Mouse (Mus musculus) stomach, embryonic 14.5 days (tissue): ENCODE data around the gene Akt2. TPM values are rescaled to one million over a fixed set of nuclear protein-coding genes. Genes with fewer than 3 reads are reported as not detected.

Experiments used
- ATAC-seq: fragments of 200-750 bp; cut with Nextera tagmentation; 2 replicates; pipeline ENCODE4 v1.8.0; 2017; ENCODE audit warnings: low read depth, moderate TSS enrichment; ENCODE audit not compliant: insufficient number of reproducible peaks, insufficient read depth, low FRiP score
- H3K27ac ChIP-seq: fragments of 300-500 bp; sonication (generic); 2 replicates; pipeline ENCODE4 v1.5.1; 2014; ENCODE audit warnings: mild to moderate bottlenecking, low read length, moderate library complexity, mixed read lengths
- H3K27me3 ChIP-seq: fragments of 300-500 bp; sonication (generic); 2 replicates; pipeline ENCODE4 v1.6.1; 2014; ENCODE audit warnings: low read length, control low read depth, mixed read lengths; ENCODE audit not compliant: control insufficient read depth, insufficient read depth
- H3K36me3 ChIP-seq: fragments of 300-500 bp; sonication (generic); 2 replicates; pipeline ENCODE4 v1.6.1; 2014; ENCODE audit warnings: mild to moderate bottlenecking, control low read depth, low read length, moderate library complexity, mixed read lengths; ENCODE audit not compliant: control insufficient read depth, insufficient read depth
- H3K4me1 ChIP-seq: fragments of 300-500 bp; sonication (generic); 2 replicates; pipeline ENCODE4 v1.6.1; 2014; ENCODE audit warnings: low read length, control low read depth, mixed read lengths; ENCODE audit not compliant: control insufficient read depth, insufficient read depth
- H3K4me2 ChIP-seq: fragments of 300-500 bp; sonication (generic); replicated peaks from 2 replicates; pipeline ENCODE4 v1.6.1; 2014; ENCODE audit warnings: low read depth, low read length, control low read depth
- H3K4me3 ChIP-seq: fragments of 300-500 bp; sonication (generic); 2 replicates; pipeline ENCODE4 v1.5.1; 2014; ENCODE audit warnings: low read depth, low read length, control low read depth
- H3K9ac ChIP-seq: fragments of 300-500 bp; sonication (generic); replicated peaks from 2 replicates; pipeline ENCODE4 v1.6.1; 2014; ENCODE audit warnings: low read depth, mild to moderate bottlenecking, control low read depth, low read length, moderate library complexity, mixed read lengths
- H3K9me3 ChIP-seq: fragments of 300-500 bp; sonication (generic); 2 replicates; pipeline ENCODE4 v1.6.1; 2016; ENCODE audit warnings: low read depth, low read length, control low read depth; ENCODE audit not compliant: control insufficient read depth
- WGBS: fragments of 180-500 bp; shearing (Covaris S2); extraction: QIAGEN DNeasy Blood & Tissue Kit; methylation state at CpG from one replicate; pipeline ENCODE4 v1.1.7; 2014; 5-methylcytosine and 5-hydroxymethylcytosine counted together
- polyA plus RNA-seq: library from polyadenylated mRNA; unstranded; fragments of >200 nt; fragmentation: Nextera tagmentation; extraction: Ambion mirVana; gene quantifications from 2 replicates; pipeline ENCODE4 v1.2.1, GENCODE M21; 2014

Akt2 gene
- polyA plus RNA-seq, 1 experiment from 2014 or later = 91.5 TPM

GRCm38 (mm10) chr7:27592934-27593645 lies 1.7 kb downstream of the Akt2 start:
- peaks cover 4% of the 10 kb centered on the region; the same call in 1 of the 2 replicates for H3K36me3 ChIP-seq
- H3K9ac ChIP-seq = peak overlapping the region; percentile 79; the same call in 1 of the 2 replicates
- peak overlapping the region; percentile 98 for H3K27ac ChIP-seq
- H3K9me3 ChIP-seq = no peaks in the 10 kb centered on the region
- peak; percentile 14; the same call in 1 of the 2 replicates for ATAC-seq
- H3K4me2 ChIP-seq = peak overlapping the region; percentile 59
- H3K27me3 ChIP-seq = no peaks in the 10 kb centered on the region
- H3K4me3 ChIP-seq = peak overlapping the region; percentile 80
- peaks cover 21% of the 10 kb centered on the region for H3K4me1 ChIP-seq
- 54% methylated on average over 12 of the region's 12 CpGs for WGBS

GRCm38 (mm10) chr7:27596586-27597503 lies 5.5 kb downstream of the Akt2 start:
- Histone ChIP-seq H3K27ac (peak overlapping the region; percentile 89), H3K4me2 (peak overlapping the region; percentile 26; the same call in 1 of the 2 replicates), H3K9me3 (no peaks in the 10 kb centered on the region), H3K36me3 (peaks cover 4% of the 10 kb centered on the region; the same call in 1 of the 2 replicates), H3K9ac (no peak overlapping the region), H3K4me1 (peaks cover 28% of the 10 kb centered on the region), H3K4me3 (no peak overlapping the region), H3K27me3 (no peaks in the 10 kb centered on the region)
- ATAC-seq = peak; percentile 21; the same call in 1 of the 2 replicates
- 48% methylated on average over 10 of the region's 10 CpGs for WGBS

- H3K4me1 ChIP-seq = peaks cover 29% of the 10 kb centered on the region
- no peak overlapping the region for H3K9ac ChIP-seq
- peaks cover 4% of the 10 kb centered on the region; the same call in 1 of the 2 replicates for H3K36me3 ChIP-seq
- no peak overlapping the region for H3K4me3 ChIP-seq
- H3K9me3 ChIP-seq = no peaks in the 10 kb centered on the region
- H3K27me3 ChIP-seq = no peaks in the 10 kb centered on the region
- no peak for ATAC-seq
- no peak overlapping the region for H3K27ac ChIP-seq
- WGBS = 61% methylated on average over 7 of the region's 7 CpGs
- no peak overlapping the region for H3K4me2 ChIP-seq
Observed at GRCm38 (mm10) chr7:27598053-27598452, 6.7 kb downstream of the Akt2 start.

- Histone ChIP-seq H3K27ac (no peak overlapping the region), H3K4me2 (no peak overlapping the region), H3K4me3 (no peak overlapping the region), H3K4me1 (peaks cover 38% of the 10 kb centered on the region), H3K27me3 (no peaks in the 10 kb centered on the region), H3K9ac (no peak overlapping the region), H3K36me3 (no peaks in the 10 kb centered on the region), H3K9me3 (no peaks in the 10 kb centered on the region)
- ATAC-seq = no peak
- 59% methylated on average over 4 of the region's 4 CpGs for WGBS
Observed at GRCm38 (mm10) chr7:27601628-27602027, 10.3 kb downstream of the Akt2 start.

DNA sequence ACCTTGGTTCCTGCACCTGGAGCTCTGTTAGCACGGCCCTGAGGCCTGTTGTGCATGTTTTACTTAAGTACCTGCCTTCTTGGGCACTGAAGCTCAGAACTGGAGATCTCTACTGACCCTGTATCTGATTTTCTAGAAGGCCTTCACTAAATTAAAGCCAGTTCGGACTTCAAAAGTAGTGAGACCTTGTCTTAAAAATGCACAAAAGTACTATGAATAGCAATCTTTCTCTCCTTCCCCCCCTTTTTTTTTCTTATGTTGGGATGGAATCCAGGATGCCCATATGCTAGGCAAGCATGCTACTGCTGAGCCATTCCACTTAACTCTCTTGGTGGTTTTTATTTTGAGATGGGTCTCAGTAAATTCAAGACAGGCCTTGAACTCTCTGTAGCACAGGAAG lies 10.8 kb downstream of the Akt2 start:
- Histone ChIP-seq H3K36me3 (no peaks in the 10 kb centered on the region), H3K9ac (no peak overlapping the region), H3K4me1 (peaks cover 39% of the 10 kb centered on the region), H3K9me3 (no peaks in the 10 kb centered on the region), H3K4me2 (no peak overlapping the region), H3K4me3 (no peak overlapping the region), H3K27ac (no peak overlapping the region), H3K27me3 (no peaks in the 10 kb centered on the region)
- WGBS = 76% methylated on average over 2 of the region's 2 CpGs
- no peak for ATAC-seq

GRCm38 (mm10) chr7:27602835-27603234 lies 11.5 kb downstream of the Akt2 start:
- Histone ChIP-seq H3K36me3 (no peaks in the 10 kb centered on the region), H3K27ac (no peak overlapping the region), H3K4me2 (no peak overlapping the region), H3K9me3 (no peaks in the 10 kb centered on the region), H3K27me3 (no peaks in the 10 kb centered on the region), H3K4me1 (peaks cover 34% of the 10 kb centered on the region), H3K9ac (no peak overlapping the region), H3K4me3 (no peak overlapping the region)
- no peak for ATAC-seq
- WGBS = 70% methylated on average over 7 of the region's 7 CpGs

DNA sequence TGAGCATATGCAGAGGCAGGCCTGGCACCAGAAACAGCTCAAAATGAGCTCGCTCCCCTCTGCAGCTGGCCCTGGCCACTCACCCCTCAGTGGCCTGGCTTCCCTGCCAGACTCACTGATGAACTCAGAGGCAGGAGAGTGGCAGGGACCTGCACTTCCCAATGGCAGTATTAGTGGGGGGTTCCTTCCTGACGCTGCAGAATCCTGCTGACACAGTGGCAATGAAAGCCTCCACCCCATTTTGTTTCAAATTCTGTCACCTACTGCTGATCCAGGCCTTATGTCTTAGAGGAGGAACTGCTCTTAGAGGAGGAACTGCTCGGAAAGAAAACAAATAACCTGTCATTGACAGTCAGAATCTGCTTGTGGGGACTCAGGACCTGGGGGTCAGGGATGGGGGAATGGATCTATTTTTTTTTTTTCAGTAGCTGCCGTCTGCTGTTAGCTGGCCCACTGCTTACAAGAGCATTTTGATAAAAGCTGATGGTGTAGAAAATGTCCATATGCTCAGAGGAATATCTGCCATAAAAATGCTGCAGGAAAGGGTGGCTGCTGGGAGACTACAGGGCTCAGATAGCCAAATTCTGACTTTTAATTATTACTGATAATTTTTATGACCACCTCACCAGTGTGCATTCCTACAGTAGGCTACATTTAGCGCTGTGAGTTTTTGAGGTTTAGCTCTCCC lies 13.5 kb downstream of the Akt2 start:
- H3K36me3 ChIP-seq = peaks cover 14% of the 10 kb centered on the region
- H3K27me3 ChIP-seq = no peaks in the 10 kb centered on the region
- 45% methylated on average over 5 of the region's 5 CpGs for WGBS
- H3K9ac ChIP-seq = no peak overlapping the region
- H3K4me2 ChIP-seq = no peak overlapping the region
- peaks cover 31% of the 10 kb centered on the region for H3K4me1 ChIP-seq
- no peak for ATAC-seq
- H3K4me3 ChIP-seq = no peak overlapping the region
- no peaks in the 10 kb centered on the region for H3K9me3 ChIP-seq
- 0 out of 2 replicates have a peak overlapping the region, but pooled peaks have one; percentile 23 for H3K27ac ChIP-seq
